Mouse (Mus musculus): ENCODE measurements around the gene Hnrnph1. TPM values are rescaled to one million over a fixed set of nuclear protein-coding genes. Genes with fewer than 3 reads are reported as not detected.
A peak's percentile ranks its signal among the peaks of the same experiment; 100 is the strongest.

The Hnrnph1 gene
- total and polyA plus RNA-seq, 3 experiments = 56.3 to 114 (median 110) TPM

DNA sequence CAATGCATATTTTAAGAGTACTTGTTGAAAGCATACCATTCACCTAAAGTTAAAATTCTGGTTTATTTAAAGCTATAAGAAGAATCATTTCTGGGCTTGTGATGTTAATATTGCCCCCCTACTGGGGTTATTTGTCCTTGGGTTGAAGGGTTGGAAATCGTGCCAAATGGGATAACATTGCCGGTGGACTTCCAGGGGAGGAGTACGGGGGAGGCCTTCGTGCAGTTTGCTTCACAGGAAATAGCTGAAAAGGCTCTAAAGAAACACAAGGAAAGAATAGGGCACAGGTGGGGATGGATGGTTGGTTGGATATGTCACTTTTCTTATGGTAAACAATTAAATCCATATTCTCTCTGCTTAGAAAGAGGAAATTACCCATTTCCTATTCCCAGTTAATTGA, 4.5 kb downstream of the Hnrnph1 start:
- H3K9ac ChIP-seq (ENCODE audit: low read depth, low read length) = no peak overlapping the region
- no peaks in the 10 kb centered on the region for H3K27me3 ChIP-seq (ENCODE audit: control insufficient read depth, insufficient read depth, low read length)
- 1% methylated on average over 4 of the region's 4 CpGs for WGBS
- TF ChIP-seq EP300 (IDR thresholded peaks at IDR 0.05; ENCODE audit: insufficient read depth, low read depth, low read length) (no peak), CTCF (IDR thresholded peaks at IDR 0.05) (no peak), POLR2A (IDR thresholded peaks at IDR 0.05; ENCODE audit: insufficient read depth, low read depth, low read length) (no peak)
- 0 out of 2 replicates have a peak, but pooled peaks cover 3% of the 10 kb centered on the region for H3K79me2 ChIP-seq (replicated peaks; ENCODE audit: control insufficient read depth, insufficient read depth, low read length)
- H3K27ac ChIP-seq = no peak overlapping the region
- H3K4me3 ChIP-seq = peak overlapping the region; percentile 95
- H3K4me1 ChIP-seq (ENCODE audit: control insufficient read depth, insufficient read depth, low read length) = peaks cover 7% of the 10 kb centered on the region
- DNase-seq = peak in 1 of 2 experiments; percentile 19
- intact Hi-C loops (cut with DNase I) = no loop called here
- H3K36me3 ChIP-seq (ENCODE audit: control insufficient read depth, insufficient read depth, low read length) = peaks cover 50% of the 10 kb centered on the region

DNA sequence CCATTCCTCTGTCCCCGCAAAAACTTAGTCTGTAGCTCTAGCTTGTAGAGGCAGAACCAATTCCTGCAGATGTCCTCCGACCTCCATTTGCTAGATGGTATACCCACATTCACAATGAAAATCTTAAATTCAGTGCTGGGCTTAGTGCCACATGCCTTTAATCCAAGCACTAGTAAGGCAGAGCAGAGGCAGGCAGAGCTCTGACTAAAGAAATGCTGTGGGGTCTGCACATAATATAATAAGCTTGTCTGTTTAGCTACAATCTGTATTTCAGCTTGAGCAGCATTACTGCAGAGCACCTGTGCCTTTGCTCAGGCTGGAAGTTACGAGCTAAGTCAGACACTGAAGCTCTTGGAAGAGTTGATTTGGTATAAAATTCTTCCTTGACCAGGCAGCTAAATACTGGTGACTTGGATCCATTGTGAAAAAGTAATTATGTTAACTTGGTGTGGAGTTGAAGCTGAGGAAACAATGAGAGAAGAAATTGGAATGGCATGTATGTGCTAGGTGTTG, 10.4 kb downstream of the Hnrnph1 start:
- Histone ChIP-seq H3K4me1 (ENCODE audit: control insufficient read depth, insufficient read depth, low read length) (peaks cover 3% of the 10 kb centered on the region), H3K36me3 (ENCODE audit: control insufficient read depth, insufficient read depth, low read length) (peaks cover 36% of the 10 kb centered on the region), H3K27ac (no peak overlapping the region), H3K4me3 (no peak overlapping the region), H3K9ac (ENCODE audit: low read depth, low read length) (no peak overlapping the region), H3K79me2 (replicated peaks; ENCODE audit: control insufficient read depth, insufficient read depth, low read length) (no peaks in the 10 kb centered on the region), H3K27me3 (ENCODE audit: control insufficient read depth, insufficient read depth, low read length) (no peaks in the 10 kb centered on the region)
- WGBS = 84% methylated on average over 3 of the region's 3 CpGs
- TF ChIP-seq EP300 (IDR thresholded peaks at IDR 0.05; ENCODE audit: insufficient read depth, low read depth, low read length) (no peak), CTCF (IDR thresholded peaks at IDR 0.05) (no peak), POLR2A (IDR thresholded peaks at IDR 0.05; ENCODE audit: insufficient read depth, low read depth, low read length) (no peak)
- DNase-seq = no peak
- intact Hi-C loops (cut with DNase I) = no loop called here

DNA sequence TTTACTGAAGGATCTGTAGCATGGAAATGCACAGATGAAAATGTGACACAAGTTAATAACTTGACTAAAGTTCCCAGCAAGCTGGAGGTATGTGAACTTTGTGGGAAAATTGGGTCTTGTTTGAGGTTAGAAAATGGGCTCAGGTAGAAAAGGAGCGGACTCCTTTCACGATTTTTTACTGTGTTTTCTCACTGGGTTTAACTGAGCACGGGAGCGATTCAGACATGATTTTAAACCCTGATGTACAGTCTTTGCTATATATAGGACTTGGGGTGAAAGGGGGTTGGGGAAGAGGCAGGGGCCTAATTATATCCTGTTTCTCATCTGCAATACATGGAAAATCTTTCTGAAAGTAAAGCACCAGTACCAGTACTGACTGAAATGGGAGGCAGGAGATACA, 10.9 kb downstream of the Hnrnph1 start:
- Histone ChIP-seq H3K27me3 (ENCODE audit: control insufficient read depth, insufficient read depth, low read length) (no peaks in the 10 kb centered on the region), H3K9ac (ENCODE audit: low read depth, low read length) (no peak overlapping the region), H3K4me3 (no peak overlapping the region), H3K36me3 (ENCODE audit: control insufficient read depth, insufficient read depth, low read length) (peaks cover 32% of the 10 kb centered on the region), H3K79me2 (replicated peaks; ENCODE audit: control insufficient read depth, insufficient read depth, low read length) (no peaks in the 10 kb centered on the region), H3K27ac (no peak overlapping the region), H3K4me1 (ENCODE audit: control insufficient read depth, insufficient read depth, low read length) (no peaks in the 10 kb centered on the region)
- 64% methylated on average over 4 of the region's 4 CpGs for WGBS
- no peak for TF ChIP-seq EP300 (IDR thresholded peaks at IDR 0.05; ENCODE audit: insufficient read depth, low read depth, low read length)
- DNase-seq = no peak
- intact Hi-C loops (cut with DNase I) = no loop called here

DNA sequence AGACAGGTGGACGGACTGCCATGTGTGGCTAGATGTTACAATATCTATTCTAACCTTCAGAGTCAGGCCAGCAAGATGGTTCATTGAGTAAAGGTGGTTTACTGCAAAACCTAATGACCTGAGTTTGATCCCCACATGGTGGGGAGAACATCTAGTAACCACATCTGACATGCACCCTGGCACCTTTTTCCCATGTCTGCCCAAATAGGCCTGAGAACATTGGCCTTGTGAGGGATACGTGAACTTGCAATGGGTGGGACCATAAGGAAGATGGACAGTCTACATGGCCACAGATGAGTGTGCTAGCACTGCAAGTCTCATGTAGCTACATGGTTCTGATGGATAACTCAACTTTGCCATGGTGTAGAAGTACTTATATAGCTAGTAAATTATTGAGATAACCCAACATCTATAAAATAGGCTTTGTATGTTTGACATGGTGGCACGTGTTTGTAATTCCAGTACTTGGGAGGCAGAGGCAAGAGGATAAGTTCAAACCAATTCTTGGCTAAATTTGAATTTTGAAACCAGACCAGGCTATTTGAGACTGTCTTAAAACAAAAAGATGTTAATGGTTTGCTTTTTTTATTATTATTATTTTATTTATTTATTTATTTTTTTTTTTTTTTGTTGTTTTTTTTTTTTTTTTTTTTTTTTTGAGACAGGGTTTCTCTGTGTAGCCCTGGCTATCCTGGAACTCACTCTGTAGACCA, 11.6 kb downstream of the Hnrnph1 start:
- 92% methylated on average over 3 of the region's 3 CpGs for WGBS
- Histone ChIP-seq H3K9ac (ENCODE audit: low read depth, low read length) (no peak overlapping the region), H3K4me1 (ENCODE audit: control insufficient read depth, insufficient read depth, low read length) (no peaks in the 10 kb centered on the region), H3K27me3 (ENCODE audit: control insufficient read depth, insufficient read depth, low read length) (no peaks in the 10 kb centered on the region), H3K4me3 (no peak overlapping the region), H3K79me2 (replicated peaks; ENCODE audit: control insufficient read depth, insufficient read depth, low read length) (no peaks in the 10 kb centered on the region), H3K27ac (no peak overlapping the region), H3K36me3 (ENCODE audit: control insufficient read depth, insufficient read depth, low read length) (peaks cover 26% of the 10 kb centered on the region)
- DNase-seq = peak in 1 of 2 experiments; percentile 14
- no peak for TF ChIP-seq POLR2A (IDR thresholded peaks at IDR 0.05; ENCODE audit: insufficient read depth, low read depth, low read length)
- TF ChIP-seq EP300 (IDR thresholded peaks at IDR 0.05; ENCODE audit: insufficient read depth, low read depth, low read length) = no peak
- TF ChIP-seq CTCF (IDR thresholded peaks at IDR 0.05) = no peak
- intact Hi-C loops (cut with DNase I) = no loop called here

DNA sequence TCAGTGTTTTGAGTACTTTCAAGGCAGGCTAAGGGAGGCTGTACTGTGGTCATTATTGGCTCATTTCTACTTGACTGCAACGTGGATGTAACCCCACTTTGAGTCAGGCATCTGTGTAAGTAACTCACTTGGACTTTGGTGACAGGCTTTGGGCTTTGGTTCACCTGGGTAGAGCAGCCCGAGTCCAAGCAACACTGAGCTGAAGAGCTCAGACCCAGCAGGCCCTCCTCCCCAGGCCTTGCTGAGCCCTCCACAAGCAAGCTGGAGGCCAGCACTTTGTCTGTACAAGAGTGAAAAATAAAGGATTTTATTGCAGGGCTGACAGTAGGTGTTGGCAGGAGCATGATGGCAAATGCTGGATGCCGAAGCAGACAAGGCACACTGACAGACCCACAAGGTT, 12.2 kb downstream of the Hnrnph1 start:
- H3K9ac ChIP-seq (ENCODE audit: low read depth, low read length) = no peak overlapping the region
- TF ChIP-seq POLR2A (IDR thresholded peaks at IDR 0.05; ENCODE audit: insufficient read depth, low read depth, low read length) = no peak
- TF ChIP-seq EP300 (IDR thresholded peaks at IDR 0.05; ENCODE audit: insufficient read depth, low read depth, low read length) = no peak
- TF ChIP-seq CTCF (IDR thresholded peaks at IDR 0.05) = no peak
- WGBS = 70% methylated on average over 3 of the region's 3 CpGs
- H3K27ac ChIP-seq = no peak overlapping the region
- DNase-seq = peak in 1 of 2 experiments; percentile 10
- no peaks in the 10 kb centered on the region for H3K79me2 ChIP-seq (replicated peaks; ENCODE audit: control insufficient read depth, insufficient read depth, low read length)
- no peaks in the 10 kb centered on the region for H3K27me3 ChIP-seq (ENCODE audit: control insufficient read depth, insufficient read depth, low read length)
- H3K36me3 ChIP-seq (ENCODE audit: control insufficient read depth, insufficient read depth, low read length) = peaks cover 22% of the 10 kb centered on the region
- no peak overlapping the region for H3K4me3 ChIP-seq
- intact Hi-C loops (cut with DNase I) = no loop called here
- no peaks in the 10 kb centered on the region for H3K4me1 ChIP-seq (ENCODE audit: control insufficient read depth, insufficient read depth, low read length)

DNA sequence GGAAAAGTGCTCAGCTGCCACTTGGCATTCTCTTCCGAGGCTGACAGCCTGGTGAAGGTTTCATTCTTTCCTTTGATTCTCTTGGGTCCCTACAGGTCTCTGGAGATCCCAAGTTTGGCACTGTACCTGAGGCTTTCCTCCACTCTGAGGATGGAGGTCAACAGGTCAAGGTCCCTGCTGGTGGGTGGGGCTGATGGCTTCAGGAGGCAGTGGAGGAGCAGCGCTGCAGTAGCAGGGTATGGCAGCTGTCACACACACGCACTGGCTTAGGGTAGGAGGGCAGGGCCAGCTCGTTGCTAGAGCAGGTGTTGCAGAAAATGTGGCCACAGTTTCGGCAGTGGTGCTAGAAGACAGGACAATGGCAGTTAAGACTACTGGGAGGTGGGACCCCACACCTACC, 12.8 kb downstream of the Hnrnph1 start:
- no peak overlapping the region for H3K27ac ChIP-seq
- H3K79me2 ChIP-seq (replicated peaks; ENCODE audit: control insufficient read depth, insufficient read depth, low read length) = no peaks in the 10 kb centered on the region
- no peak overlapping the region for H3K4me3 ChIP-seq
- no peak overlapping the region for H3K9ac ChIP-seq (ENCODE audit: low read depth, low read length)
- intact Hi-C loops (cut with DNase I) = no loop called here
- no peaks in the 10 kb centered on the region for H3K4me1 ChIP-seq (ENCODE audit: control insufficient read depth, insufficient read depth, low read length)
- 75% methylated on average over 5 of the region's 5 CpGs for WGBS
- no peaks in the 10 kb centered on the region for H3K27me3 ChIP-seq (ENCODE audit: control insufficient read depth, insufficient read depth, low read length)
- H3K36me3 ChIP-seq (ENCODE audit: control insufficient read depth, insufficient read depth, low read length) = peaks cover 19% of the 10 kb centered on the region
- peak in 1 of 2 experiments; percentile 16 for DNase-seq
- TF ChIP-seq POLR2A (IDR thresholded peaks at IDR 0.05; ENCODE audit: insufficient read depth, low read depth, low read length) (no peak), EP300 (IDR thresholded peaks at IDR 0.05; ENCODE audit: insufficient read depth, low read depth, low read length) (no peak), CTCF (IDR thresholded peaks at IDR 0.05) (no peak)

Data from heart, adult 2 months (tissue).